Mouse (Mus musculus): ENCODE measurements around the gene 2010005H15Rik. TPM values are rescaled to one million over a fixed set of nuclear protein-coding genes. Genes with fewer than 3 reads are reported as not detected.

2010005H15Rik gene
- total RNA-seq (2023), result not detected

GRCm38 (mm10) chr16:36221168-36221567 is at the start of gene 2010005H15Rik:
Gene 2010005H15Rik (plus strand): TSS chr16:36221468.

GRCm38 (mm10) chr16:36183912-36184311 is 37.4 kb upstream of the 2010005H15Rik start, which contains the start of gene Gm5483:
Gene Gm5483 (plus strand): TSS chr16:36184212.

GRCm38 (mm10) chr16:36209967-36210453 is 11.3 kb upstream of the 2010005H15Rik start, which contains the start of gene Gm5416:
Gene Gm5416 (plus strand): TSS chr16:36210403.

GRCm38 (mm10) chr16:36276796-36277195 is 55.5 kb downstream of the 2010005H15Rik start, which contains the start of gene Stfa1:
Gene Stfa1 (plus strand): TSS chr16:36276951.

Other genes starting within 250 kb of the 2010005H15Rik start
- 10 to 100 TPM; 74.8 to 81.7 TPM for gene Kpna1, start 242.7 kb upstream of the 2010005H15Rik start, total RNA-seq (2023)
- gene Wdr5b, start 180.3 kb upstream of the 2010005H15Rik start, total RNA-seq (2023), result 10 to 100 TPM; 11.3 to 13.3 TPM
- gene Fam162a, start 149.9 kb upstream of the 2010005H15Rik start, total RNA-seq (2023), result 10 to 100 TPM; 47.8 to 49.0 TPM
- gene Ccdc58, start 149.8 kb upstream of the 2010005H15Rik start, total RNA-seq (2023), result 10 to 100 TPM; 38.1 to 43.4 TPM
- gene Csta1, start 90.2 kb upstream of the 2010005H15Rik start, total RNA-seq (2023), result not detected
- not detected for gene Stfa2l1, start 64.7 kb upstream of the 2010005H15Rik start, total RNA-seq (2023)
- gene Gm5483, start 37.3 kb upstream of the 2010005H15Rik start, total RNA-seq (2023), result not detected
- gene Gm5416, start 11.1 kb upstream of the 2010005H15Rik start, total RNA-seq (2023), result not detected
- not detected for gene Stfa1, start 55.5 kb downstream of the 2010005H15Rik start, total RNA-seq (2023)
- not detected for gene BC117090, start 112.9 kb downstream of the 2010005H15Rik start, total RNA-seq (2023)
- gene BC100530, start 146.3 kb downstream of the 2010005H15Rik start, total RNA-seq (2023), result not detected
- gene Stfa2, start 187.0 kb downstream of the 2010005H15Rik start, total RNA-seq (2023), result not detected
- 1 to 10 TPM in 1 of 2 experiments, not detected in 1; 2.2 TPM for gene Stfa3, start 233.9 kb downstream of the 2010005H15Rik start, total RNA-seq (2023)